Mouse (Mus musculus) midbrain, embryonic 14.5 days (tissue): ENCODE measurements at regions not wholly inside any gene's neighbourhood (a gene's known extent, or its start where the extent isn't known, plus 50 kb on each side); places are given as distances from the start of the nearest gene placed in this dataset.
A peak's percentile ranks its signal among the peaks of the same experiment; 100 is the strongest.

ENCODE experiments used
- ATAC-seq: fragments of 200-750 bp; cut with Nextera tagmentation; 2 replicates; pipeline ENCODE4 v1.8.0; 2017; ENCODE audit warnings: moderate number of reproducible peaks, moderate library complexity; ENCODE audit not compliant: low FRiP score, low TSS enrichment
- DNase-seq: peaks from one replicate; pipeline ENCODE4 v3.0.0-alpha.2; 2015
- H3K27ac ChIP-seq: fragments of 300-500 bp; sonication (generic); replicated peaks from 2 replicates; pipeline ENCODE4 v1.5.1; 2014; ENCODE audit warnings: mild to moderate bottlenecking, low read depth, low read length, moderate library complexity
- H3K27me3 ChIP-seq: fragments of 300-500 bp; sonication (generic); 2 replicates; pipeline ENCODE4 v1.6.1; 2014; ENCODE audit warnings: low read length, control low read depth, mixed read lengths; ENCODE audit not compliant: control insufficient read depth, insufficient read depth
- H3K36me3 ChIP-seq: fragments of 300-500 bp; sonication (generic); 2 replicates; pipeline ENCODE4 v1.6.1; 2014; ENCODE audit warnings: low read length, control low read depth; ENCODE audit not compliant: control insufficient read depth, insufficient read depth
- H3K4me1 ChIP-seq: fragments of 300-500 bp; sonication (generic); 2 replicates; pipeline ENCODE4 v1.6.1; 2014; ENCODE audit warnings: mild to moderate bottlenecking, antibody characterized with exemption, low read length, control low read depth; ENCODE audit not compliant: control insufficient read depth, insufficient read depth
- H3K4me2 ChIP-seq: fragments of 300-500 bp; sonication (generic); 2 replicates; pipeline ENCODE4 v1.6.1; 2014; ENCODE audit warnings: mild to moderate bottlenecking, low read length, moderate library complexity
- H3K4me3 ChIP-seq: fragments of 300-500 bp; sonication (generic); replicated peaks from 2 replicates; pipeline ENCODE4 v1.5.1; 2014; ENCODE audit warnings: low read depth, low read length
- H3K9ac ChIP-seq: fragments of 300-500 bp; sonication (generic); replicated peaks from 2 replicates; pipeline ENCODE4 v1.6.1; 2014; ENCODE audit warnings: mild to moderate bottlenecking, low read length, moderate library complexity
- H3K9me3 ChIP-seq: fragments of 300-500 bp; sonication (generic); 2 replicates; pipeline ENCODE4 v1.6.1; 2016; ENCODE audit warnings: low read length, control low read depth, mixed read lengths; ENCODE audit not compliant: control insufficient read depth
- WGBS: fragments of 180-500 bp; shearing (Covaris S2); extraction: QIAGEN DNeasy Blood & Tissue Kit; methylation state at CpG from one replicate; pipeline ENCODE4 v1.1.7; 2014; 5-methylcytosine and 5-hydroxymethylcytosine counted together

- DNase-seq (no peak), ATAC-seq (no peak)
- Histone ChIP-seq H3K27ac (no peak overlapping the region), H3K36me3 (no peaks in the 10 kb centered on the region), H3K4me2 (no peak overlapping the region), H3K4me3 (no peak overlapping the region), H3K4me1 (no peaks in the 10 kb centered on the region; the same call in 1 of the 2 replicates), H3K27me3 (no peaks in the 10 kb centered on the region), H3K9me3 (0 out of 2 replicates have a peak, but pooled peaks cover 4% of the 10 kb centered on the region), H3K9ac (no peak overlapping the region)
- 8% methylated on average over 2 of the region's 2 CpGs for WGBS
These were observed 174.9 kb upstream of the Gm6793 start for GRCm38 (mm10) chr8:112189698-112190097.

DNA sequence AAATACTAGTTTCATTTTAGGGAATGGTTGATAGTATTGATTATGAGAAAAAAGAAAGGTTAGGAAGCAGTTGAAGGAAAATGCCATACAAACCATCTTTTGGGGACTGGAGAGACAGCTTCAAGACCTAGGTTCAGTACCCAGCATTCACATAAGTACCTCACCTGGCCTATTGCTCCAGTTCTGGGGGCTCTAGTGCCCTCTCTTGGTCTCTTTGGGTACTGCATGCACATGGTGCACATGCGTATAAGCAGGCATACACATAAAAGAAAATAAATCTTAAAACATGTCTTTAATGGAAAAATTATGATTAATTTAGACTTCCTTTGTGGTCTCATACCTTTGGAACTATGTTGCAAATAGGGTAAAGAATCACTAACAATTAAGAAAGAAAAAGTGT, 155.3 kb upstream of the Gm6793 start:
- Histone ChIP-seq H3K4me1 (no peaks in the 10 kb centered on the region), H3K9ac (no peak overlapping the region), H3K9me3 (peaks cover 4% of the 10 kb centered on the region; the same call in 1 of the 2 replicates), H3K4me3 (no peak overlapping the region), H3K27ac (no peak overlapping the region), H3K36me3 (no peaks in the 10 kb centered on the region), H3K4me2 (no peak overlapping the region), H3K27me3 (no peaks in the 10 kb centered on the region)
- 98% methylated on average over 1 of the region's 1 CpGs for WGBS
- no peak for DNase-seq
- no peak for ATAC-seq

DNA sequence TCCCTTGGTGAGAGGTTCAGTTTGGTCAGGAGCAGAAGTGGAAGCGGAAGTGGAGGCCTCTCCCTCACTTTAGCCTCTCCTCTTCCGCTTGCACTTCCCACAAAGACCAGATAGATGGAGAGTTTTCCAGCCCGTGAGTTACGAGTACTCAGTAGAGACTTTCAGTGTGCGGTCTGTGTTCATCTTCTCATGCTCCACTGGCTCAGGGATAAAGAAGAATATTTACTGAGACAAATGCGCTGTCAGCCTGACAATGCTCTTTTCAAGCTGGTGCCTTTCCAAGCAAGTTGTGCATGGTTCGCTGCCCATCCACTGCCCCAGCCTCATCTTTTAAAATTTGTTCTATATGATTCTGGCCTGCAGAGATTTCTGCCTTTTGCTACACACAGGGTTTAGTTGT, 141.8 kb upstream of the Gm6793 start:
- no peaks in the 10 kb centered on the region for H3K36me3 ChIP-seq
- 22% methylated on average over 7 of the region's 7 CpGs for WGBS
- no peaks in the 10 kb centered on the region for H3K27me3 ChIP-seq
- no peak for ATAC-seq
- H3K27ac ChIP-seq = no peak overlapping the region
- H3K4me1 ChIP-seq = no peaks in the 10 kb centered on the region
- peak; percentile 23 for DNase-seq
- no peak overlapping the region for H3K9ac ChIP-seq
- no peak overlapping the region for H3K4me3 ChIP-seq
- H3K4me2 ChIP-seq = no peak overlapping the region
- H3K9me3 ChIP-seq = no peaks in the 10 kb centered on the region

GRCm38 (mm10) chr8:112138924-112139323, 124.1 kb upstream of the Gm6793 start:
- ATAC-seq (no peak), DNase-seq (peak; percentile 54)
- 36% methylated on average over 5 of the region's 5 CpGs for WGBS
- Histone ChIP-seq H3K4me2 (no peak overlapping the region), H3K27me3 (no peaks in the 10 kb centered on the region), H3K4me3 (no peak overlapping the region), H3K36me3 (no peaks in the 10 kb centered on the region), H3K9ac (no peak overlapping the region), H3K4me1 (no peaks in the 10 kb centered on the region), H3K27ac (no peak overlapping the region), H3K9me3 (no peaks in the 10 kb centered on the region)

DNA sequence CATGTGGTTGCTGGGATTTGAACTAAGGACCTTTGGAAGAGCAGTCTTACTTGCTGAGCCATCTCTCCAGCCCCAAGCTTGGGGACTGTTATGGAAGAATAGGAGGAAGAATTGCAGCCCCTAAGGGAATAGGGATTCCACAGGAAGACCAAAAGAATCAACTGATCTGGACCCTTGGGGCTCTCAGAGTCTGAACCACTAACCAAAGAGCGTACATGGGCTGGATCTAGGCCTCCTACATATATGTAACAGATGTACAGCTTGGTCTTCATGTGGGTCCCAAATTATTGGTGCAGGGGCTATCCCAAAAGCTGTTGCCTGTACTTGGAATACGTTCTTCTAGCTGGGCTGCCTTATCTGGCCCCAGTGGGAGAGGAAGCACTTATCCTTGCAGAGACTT, 115.4 kb upstream of the Gm6793 start:
- no peaks in the 10 kb centered on the region for H3K36me3 ChIP-seq
- ATAC-seq = no peak
- no peak overlapping the region for H3K27ac ChIP-seq
- no peak overlapping the region for H3K4me2 ChIP-seq
- H3K4me1 ChIP-seq = no peaks in the 10 kb centered on the region
- no peaks in the 10 kb centered on the region for H3K9me3 ChIP-seq
- H3K27me3 ChIP-seq = no peaks in the 10 kb centered on the region
- DNase-seq = no peak
- H3K4me3 ChIP-seq = no peak overlapping the region
- 61% methylated on average over 2 of the region's 2 CpGs for WGBS
- no peak overlapping the region for H3K9ac ChIP-seq

- H3K4me2 ChIP-seq = no peak overlapping the region
- 53% methylated on average over 14 of the region's 14 CpGs for WGBS
- no peaks in the 10 kb centered on the region for H3K4me1 ChIP-seq
- no peaks in the 10 kb centered on the region for H3K9me3 ChIP-seq
- H3K27me3 ChIP-seq = no peaks in the 10 kb centered on the region
- no peak for ATAC-seq
- H3K4me3 ChIP-seq = no peak overlapping the region
- peak; percentile 74 for DNase-seq
- no peak overlapping the region for H3K27ac ChIP-seq
- no peak overlapping the region for H3K9ac ChIP-seq
- no peaks in the 10 kb centered on the region for H3K36me3 ChIP-seq
These were observed 114.1 kb upstream of the Gm6793 start for GRCm38 (mm10) chr8:112128833-112129518.

GRCm38 (mm10) chr8:112111950-112112349, 97.1 kb upstream of the Gm6793 start:
- H3K4me2 ChIP-seq = no peak overlapping the region
- H3K27ac ChIP-seq = no peak overlapping the region
- no peaks in the 10 kb centered on the region for H3K9me3 ChIP-seq
- WGBS = 76% methylated on average over 2 of the region's 2 CpGs
- H3K4me1 ChIP-seq = peaks cover 6% of the 10 kb centered on the region; the same call in 1 of the 2 replicates
- no peak overlapping the region for H3K9ac ChIP-seq
- H3K27me3 ChIP-seq = no peaks in the 10 kb centered on the region
- no peaks in the 10 kb centered on the region for H3K36me3 ChIP-seq
- no peak for DNase-seq
- H3K4me3 ChIP-seq = no peak overlapping the region
- no peak for ATAC-seq

GRCm38 (mm10) chr8:112097883-112098635, 83.2 kb upstream of the Gm6793 start:
- H3K27me3 ChIP-seq = no peaks in the 10 kb centered on the region
- WGBS = 56% methylated on average over 10 of the region's 10 CpGs
- H3K4me2 ChIP-seq = no peak overlapping the region
- peak overlapping the region; percentile 21 for H3K27ac ChIP-seq
- DNase-seq (peak; percentile 73), ATAC-seq (peak; percentile 72)
- H3K4me3 ChIP-seq = no peak overlapping the region
- peaks cover 8% of the 10 kb centered on the region; the same call in 1 of the 2 replicates for H3K4me1 ChIP-seq
- H3K36me3 ChIP-seq = no peaks in the 10 kb centered on the region
- no peak overlapping the region for H3K9ac ChIP-seq
- no peaks in the 10 kb centered on the region for H3K9me3 ChIP-seq

GRCm38 (mm10) chr8:112094881-112095280, 80.0 kb upstream of the Gm6793 start:
- DNase-seq = no peak
- Histone ChIP-seq H3K4me3 (no peak overlapping the region), H3K4me1 (peaks cover 12% of the 10 kb centered on the region), H3K4me2 (no peak overlapping the region), H3K27ac (no peak overlapping the region), H3K9me3 (no peaks in the 10 kb centered on the region), H3K9ac (no peak overlapping the region), H3K36me3 (no peaks in the 10 kb centered on the region), H3K27me3 (no peaks in the 10 kb centered on the region)
- WGBS = 81% methylated on average over 2 of the region's 2 CpGs
- no peak for ATAC-seq
